Mouse (Mus musculus) neural tube, embryonic 15.5 days (tissue): Measurements from ENCODE around the gene Slc39a7. TPM values are rescaled to one million over a fixed set of nuclear protein-coding genes. Genes with fewer than 3 reads are reported as not detected.
"Not testable (repeated sequence)": the region's sequence is repeated elsewhere in the genome, so short reads cannot be mapped to it uniquely, and the experiment has no call there.

ENCODE experiments used
- ATAC-seq: fragments of 200-750 bp; cut with Nextera tagmentation; 2 replicates; pipeline ENCODE4 v1.8.0; 2017; ENCODE audit warnings: mild to moderate bottlenecking, moderate TSS enrichment, moderate library complexity; ENCODE audit not compliant: low FRiP score
- H3K27ac ChIP-seq: fragments of 300-500 bp; sonication (generic); replicated peaks from 2 replicates; pipeline ENCODE4 v1.5.1; 2015; ENCODE audit warnings: mild to moderate bottlenecking, inconsistent platforms
- H3K27me3 ChIP-seq: fragments of 300-500 bp; sonication (generic); replicated peaks from 2 replicates; pipeline ENCODE4 v1.6.1; 2015; ENCODE audit warnings: inconsistent platforms
- H3K36me3 ChIP-seq: fragments of 300-500 bp; sonication (generic); 2 replicates; pipeline ENCODE4 v1.6.1; 2015; ENCODE audit warnings: inconsistent platforms
- H3K4me1 ChIP-seq: fragments of 300-500 bp; sonication (generic); 2 replicates; pipeline ENCODE4 v1.6.1; 2015; ENCODE audit warnings: inconsistent platforms
- H3K4me2 ChIP-seq: fragments of 300-500 bp; sonication (generic); 2 replicates; pipeline ENCODE4 v1.6.1; 2015; ENCODE audit warnings: inconsistent platforms, mild to moderate bottlenecking, moderate library complexity
- H3K4me3 ChIP-seq: fragments of 300-500 bp; sonication (generic); replicated peaks from 2 replicates; pipeline ENCODE4 v1.5.1; 2015; ENCODE audit warnings: mild to moderate bottlenecking, inconsistent platforms
- H3K9ac ChIP-seq: fragments of 300-500 bp; sonication (generic); replicated peaks from 2 replicates; pipeline ENCODE4 v1.6.1; 2015; ENCODE audit warnings: mild to moderate bottlenecking, inconsistent platforms
- H3K9me3 ChIP-seq: fragments of 300-500 bp; sonication (generic); replicated peaks from 2 replicates; pipeline ENCODE4 v1.6.1; 2016; ENCODE audit warnings: inconsistent platforms
- WGBS: fragments of 180-500 bp; shearing (Covaris S2); methylation state at CpG from one replicate; pipeline ENCODE4 v1.1.7; 2015; ENCODE audit warnings: mixed read lengths; 5-methylcytosine and 5-hydroxymethylcytosine counted together
- polyA plus RNA-seq: library from polyadenylated mRNA; unstranded; fragments of >200 nt; fragmentation: Nextera tagmentation; extraction: Ambion mirVana; gene quantifications from 2 replicates; pipeline ENCODE4 v1.2.1, GENCODE M21; 2015

The Slc39a7 gene
- polyA plus RNA-seq, 1 experiment from 2014 or later, result 170 TPM

GRCm38 (mm10) chr17:34022987-34023386 lies 8.5 kb downstream of the Slc39a7 start:
- Histone ChIP-seq H3K9ac (no peak overlapping the region), H3K27me3 (no peaks in the 10 kb centered on the region), H3K27ac (no peak overlapping the region), H3K4me3 (no peak overlapping the region), H3K9me3 (no peaks in the 10 kb centered on the region), H3K4me1 (peaks cover 48% of the 10 kb centered on the region), H3K36me3 (peaks cover 11% of the 10 kb centered on the region), H3K4me2 (peak overlapping the region; percentile 98; the same call in 1 of the 2 replicates)
- ATAC-seq, result no peak
- 97% methylated on average over 20 of the region's 20 CpGs for WGBS

DNA sequence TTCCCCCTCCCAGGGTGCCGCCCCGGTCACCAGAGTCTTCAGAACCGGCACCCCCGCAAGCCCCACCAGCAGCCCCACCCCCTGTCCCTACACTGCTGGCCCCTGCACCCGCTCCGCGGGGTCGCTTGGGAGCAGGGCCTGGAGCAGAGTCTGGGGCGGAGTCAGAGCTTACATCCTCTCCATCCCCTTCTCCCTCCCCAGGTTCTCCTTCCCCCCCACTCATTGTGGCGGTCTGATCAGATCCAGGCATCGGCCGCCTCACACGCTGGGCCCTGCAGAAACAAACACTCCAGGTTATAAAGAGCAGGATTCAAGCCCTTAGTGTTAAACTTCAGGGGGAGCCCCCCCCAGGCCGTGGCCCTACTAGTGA lies 9.1 kb downstream of the Slc39a7 start:
- Histone ChIP-seq H3K4me2 (no peak overlapping the region), H3K4me3 (no peak overlapping the region), H3K9ac (no peak overlapping the region), H3K36me3 (peaks cover 11% of the 10 kb centered on the region), H3K4me1 (peaks cover 43% of the 10 kb centered on the region), H3K9me3 (no peaks in the 10 kb centered on the region), H3K27me3 (no peaks in the 10 kb centered on the region), H3K27ac (no peak overlapping the region)
- ATAC-seq, result no peak
- 90% methylated on average over 14 of the region's 14 CpGs for WGBS

GRCm38 (mm10) chr17:34021539-34022413 lies 9.7 kb downstream of the Slc39a7 start:
- no peak overlapping the region for H3K4me2 ChIP-seq
- no peak overlapping the region for H3K4me3 ChIP-seq
- 97% methylated on average over 23 of the region's 23 CpGs for WGBS
- H3K27me3 ChIP-seq, result no peaks in the 10 kb centered on the region
- no peak overlapping the region for H3K9ac ChIP-seq
- H3K27ac ChIP-seq, result no peak overlapping the region
- H3K9me3 ChIP-seq, result no peaks in the 10 kb centered on the region
- H3K4me1 ChIP-seq, result peaks cover 36% of the 10 kb centered on the region
- H3K36me3 ChIP-seq, result peaks cover 11% of the 10 kb centered on the region
- no peak for ATAC-seq

DNA sequence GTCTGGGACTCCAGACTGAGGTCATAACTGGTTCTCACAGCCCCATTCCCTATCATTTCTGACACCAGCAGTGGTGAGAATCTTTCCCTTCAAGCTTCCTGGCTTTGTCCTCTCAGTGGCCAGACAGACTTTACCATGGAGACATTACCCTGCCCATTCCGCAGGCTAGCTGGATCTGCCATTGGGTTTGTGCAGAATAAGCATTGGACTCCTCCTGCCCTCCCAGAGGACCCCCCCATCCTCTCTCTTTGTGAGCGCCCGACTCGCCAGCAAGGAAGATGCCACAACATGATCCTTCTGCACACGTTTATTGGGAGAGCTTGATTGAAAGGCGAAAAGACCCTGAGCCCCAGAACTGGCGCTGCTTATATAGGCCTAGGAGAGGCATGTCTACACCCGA lies 18.0 kb downstream of the Slc39a7 start:
- H3K4me2 ChIP-seq, result no peak overlapping the region
- H3K27me3 ChIP-seq, result no peaks in the 10 kb centered on the region
- WGBS, result 93% methylated on average over 8 of the region's 8 CpGs
- H3K36me3 ChIP-seq, result 0 out of 2 replicates have a peak, but pooled peaks cover 2% of the 10 kb centered on the region
- no peaks in the 10 kb centered on the region for H3K9me3 ChIP-seq
- H3K4me3 ChIP-seq, result no peak overlapping the region
- H3K9ac ChIP-seq, result no peak overlapping the region
- no peaks in the 10 kb centered on the region for H3K4me1 ChIP-seq
- no peak overlapping the region for H3K27ac ChIP-seq
- no peak for ATAC-seq

DNA sequence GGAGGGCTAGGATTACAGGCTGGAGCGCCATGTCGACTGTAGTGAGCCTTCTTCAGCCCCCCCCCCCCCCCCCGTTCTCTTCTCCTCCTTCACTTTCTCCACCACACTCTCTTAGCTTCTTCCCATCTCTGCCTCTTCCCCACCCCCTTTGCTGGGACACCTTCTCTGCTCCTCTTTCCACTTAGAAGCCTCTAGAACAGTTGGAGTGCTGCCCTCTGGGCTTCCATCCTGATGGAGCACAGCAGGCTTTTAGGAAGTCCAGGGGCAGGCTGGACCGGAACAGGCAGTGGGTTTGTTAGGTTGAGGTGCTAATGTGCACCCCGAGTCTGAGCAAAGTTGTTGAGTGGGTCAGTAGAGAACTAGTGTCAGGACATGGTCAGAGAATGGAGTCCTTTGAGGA lies 21.3 kb downstream of the Slc39a7 start:
- Histone ChIP-seq H3K9me3 (no peaks in the 10 kb centered on the region), H3K4me1 (no peaks in the 10 kb centered on the region), H3K4me3 (no peak overlapping the region), H3K9ac (no peak overlapping the region), H3K27ac (no peak overlapping the region), H3K36me3 (0 out of 2 replicates have a peak, but pooled peaks cover 2% of the 10 kb centered on the region), H3K27me3 (no peaks in the 10 kb centered on the region), H3K4me2 (no peak overlapping the region)
- ATAC-seq, result no peak
- whole genome bisulfite sequencing, result 81% methylated on average over 3 of the region's 5 CpGs

DNA sequence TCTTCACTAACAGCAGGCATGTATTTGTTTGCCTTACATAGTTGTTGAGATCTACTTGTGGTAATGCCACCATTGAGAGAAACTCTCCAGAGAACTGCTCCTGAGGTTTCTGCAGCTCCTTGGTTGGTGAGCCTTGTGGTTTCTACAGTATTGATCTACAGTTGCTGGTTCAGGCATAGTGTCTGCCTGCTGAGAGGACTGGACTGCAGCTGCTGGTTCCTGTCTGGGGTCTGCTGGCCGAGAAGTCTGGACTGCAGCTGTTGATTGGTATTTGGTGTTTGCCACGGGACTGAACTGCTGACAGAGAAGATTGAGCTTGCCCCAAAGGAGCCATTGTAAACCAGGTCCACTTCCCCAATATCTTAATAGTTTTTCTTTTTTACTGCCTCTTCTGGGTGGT lies 24.9 kb downstream of the Slc39a7 start:
- Histone ChIP-seq H3K9me3 (no peaks in the 10 kb centered on the region), H3K4me2 (no peak overlapping the region)

GRCm38 (mm10) chr17:34003426-34003825 lies 28.1 kb downstream of the Slc39a7 start:
- H3K27me3 ChIP-seq, result peaks cover 31% of the 10 kb centered on the region
- no peak overlapping the region for H3K27ac ChIP-seq
- H3K4me2 ChIP-seq, result no peak overlapping the region
- H3K9ac ChIP-seq, result no peak overlapping the region
- ATAC-seq, result no peak
- no peak overlapping the region for H3K4me3 ChIP-seq
- WGBS, result 3% methylated on average over 5 of the region's 5 CpGs
- H3K36me3 ChIP-seq, result no peaks in the 10 kb centered on the region
- no peaks in the 10 kb centered on the region for H3K9me3 ChIP-seq
- H3K4me1 ChIP-seq, result peaks cover 14% of the 10 kb centered on the region

More for the DNA sequence above, 24.9 kb downstream of the Slc39a7 start:
- no peak overlapping the region for H3K4me3 ChIP-seq
- no peak for ATAC-seq
- H3K36me3 ChIP-seq, result no peaks in the 10 kb centered on the region
- peaks cover 8% of the 10 kb centered on the region; the same call in 1 of the 2 replicates for H3K27me3 ChIP-seq
- H3K4me1 ChIP-seq, result no peaks in the 10 kb centered on the region
- no peak overlapping the region for H3K9ac ChIP-seq
- H3K27ac ChIP-seq, result no peak overlapping the region
- WGBS, result 64% methylated on average over 2 of the region's 2 CpGs

DNA sequence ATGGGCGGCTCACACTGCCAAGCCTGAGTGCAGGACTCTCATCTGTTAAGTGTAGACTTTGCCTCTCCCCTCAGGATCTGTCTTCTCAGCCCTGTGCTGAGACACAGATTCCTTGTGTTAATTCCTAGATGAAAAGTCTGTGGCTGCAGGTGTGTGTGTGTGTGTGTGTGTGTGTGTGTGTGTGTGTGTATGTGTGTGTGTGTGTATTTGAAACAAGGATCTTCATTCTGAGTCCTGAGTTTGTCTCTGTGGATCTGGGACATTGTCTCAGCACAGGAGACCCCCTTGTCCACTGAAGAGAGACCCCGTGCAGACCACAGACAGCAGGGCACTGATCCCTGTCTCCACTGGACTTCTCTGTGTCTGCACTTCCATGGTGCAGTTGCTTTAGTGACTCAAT lies 30.7 kb downstream of the Slc39a7 start:
- not testable (repeated sequence) for H3K27ac ChIP-seq, H3K36me3 ChIP-seq, H3K9me3 ChIP-seq, ATAC-seq, H3K9ac ChIP-seq
- H3K4me3 ChIP-seq, result peak overlapping the region; percentile 53; the same call in 1 of the 2 replicates
- 59% methylated on average over 2 of the region's 2 CpGs for WGBS
- H3K27me3 ChIP-seq, result peaks cover 35% of the 10 kb centered on the region
- peaks cover 14% of the 10 kb centered on the region for H3K4me1 ChIP-seq
- H3K4me2 ChIP-seq, result peak overlapping the region; percentile 97; the same call in 1 of the 2 replicates

DNA sequence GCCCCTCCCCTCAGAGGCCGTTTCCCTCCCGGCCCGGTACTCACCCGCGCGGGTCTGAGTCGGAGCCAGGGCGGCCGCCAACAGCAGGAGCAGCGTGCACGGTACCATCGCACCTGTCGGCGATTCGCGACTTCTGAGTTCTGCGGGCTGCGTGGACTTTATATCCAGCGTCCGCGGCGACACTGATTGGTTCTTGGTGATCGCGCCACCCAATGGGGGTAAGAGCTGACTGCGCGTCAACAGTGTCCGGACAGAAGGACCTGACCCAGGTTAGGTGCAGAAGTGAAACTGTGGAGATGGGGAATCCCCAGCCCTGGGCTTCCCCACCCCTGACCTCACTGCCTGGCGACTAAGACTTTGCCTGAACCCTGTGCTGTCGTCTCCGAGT lies 31.3 kb downstream of the Slc39a7 start, which contains the start of gene H2-K1:
TSS of gene H2-K1 (minus strand) at position 198 of the 388 bp plus-strand sequence.
- Histone ChIP-seq H3K27ac (no peak within 1 kb of the TSS), H3K9ac (peak within 1 kb of the TSS; percentile 47), H3K4me3 (peak within 1 kb of the TSS; percentile 53), H3K4me1 (peaks cover 14% of the 10 kb centered on the region), H3K36me3 (no peaks in the 10 kb centered on the region), H3K27me3 (peaks cover 35% of the 10 kb centered on the region), H3K9me3 (no peaks in the 10 kb centered on the region), H3K4me2 (peak within 1 kb of the TSS; percentile 97)
- under 1% methylated on average over 29 of the region's 30 CpGs for WGBS
- ATAC-seq, result peak; percentile 84

GRCm38 (mm10) chr17:33999341-34000149 lies 31.9 kb downstream of the Slc39a7 start:
- peak overlapping the region; percentile 47 for H3K9ac ChIP-seq
- H3K27ac ChIP-seq, result no peak overlapping the region
- H3K9me3 ChIP-seq, result no peaks in the 10 kb centered on the region
- ATAC-seq, result peak; percentile 69; the same call in 1 of the 2 replicates
- H3K36me3 ChIP-seq, result no peaks in the 10 kb centered on the region
- H3K27me3 ChIP-seq, result peaks cover 35% of the 10 kb centered on the region
- H3K4me1 ChIP-seq, result peaks cover 14% of the 10 kb centered on the region
- 2% methylated on average over 86 of the region's 87 CpGs for WGBS
- peak overlapping the region; percentile 53 for H3K4me3 ChIP-seq
- H3K4me2 ChIP-seq, result peak overlapping the region; percentile 97

DNA sequence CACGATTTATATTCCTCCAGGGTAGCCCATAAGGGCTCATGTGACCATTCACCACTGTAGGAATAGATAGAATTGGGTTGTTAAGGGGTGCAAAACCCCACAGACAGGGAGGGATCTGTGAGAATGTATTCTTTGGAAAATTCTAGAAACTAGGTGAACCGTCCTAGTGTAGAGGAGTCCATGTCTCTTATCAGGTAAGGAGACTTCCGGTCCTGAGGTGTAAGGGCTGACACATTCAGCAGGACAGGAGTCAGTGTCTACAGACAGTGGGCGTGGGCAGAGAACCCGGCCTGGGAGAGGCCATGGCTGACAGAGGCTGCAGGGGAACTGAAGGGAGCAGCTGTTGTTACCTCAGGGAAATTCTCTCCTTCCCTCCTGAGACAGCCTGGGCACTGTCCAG lies 32.8 kb downstream of the Slc39a7 start:
- not testable (repeated sequence) for H3K36me3 ChIP-seq, H3K4me3 ChIP-seq, ATAC-seq, H3K27ac ChIP-seq, H3K4me2 ChIP-seq, H3K9ac ChIP-seq, H3K9me3 ChIP-seq
- peaks cover 35% of the 10 kb centered on the region for H3K27me3 ChIP-seq
- H3K4me1 ChIP-seq, result peaks cover 14% of the 10 kb centered on the region
- 67% methylated on average over 5 of the region's 5 CpGs for WGBS
